ENCODE assay signal across 27 mouse cellular contexts in the genomic region with DNA sequence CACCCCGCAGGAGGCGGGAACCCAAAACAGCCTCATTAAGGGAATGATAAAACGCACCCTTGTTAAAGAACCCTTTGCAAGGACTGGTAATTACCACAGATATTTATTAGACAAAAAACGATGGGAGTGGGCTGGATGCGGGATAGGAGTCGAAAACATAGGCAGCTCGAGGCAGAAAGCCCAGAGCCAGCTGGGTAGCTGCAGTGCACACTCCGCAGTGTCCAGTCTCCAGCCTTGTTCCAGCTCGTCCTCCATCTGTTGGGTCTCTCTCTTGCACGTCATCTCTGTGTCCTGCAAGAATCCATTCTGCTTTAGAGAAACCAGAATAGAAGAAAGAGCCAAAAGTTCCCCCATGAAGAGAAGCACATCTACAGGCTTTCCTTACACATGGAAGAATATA.
A peak's percentile ranks its signal among the peaks of the same experiment; 100 is the strongest.
DNase-seq lines count a peak whose midpoint lies in the region; ATAC-seq and TF ChIP-seq lines count a peak whose summit lies in the region.
"Had no signal": no experiment of that assay in that cellular context is flagged by ENCODE, and none has a peak within 500 bp of the region (broad histone marks: within the 10 kb centered on the region; RNA-seq: fewer than 3 reads in every experiment).

No protein-coding gene starts in this region.

- H3K9me3 ChIP-seq in forebrain, embryonic 14.5 days (replicated peaks; ENCODE audit: control insufficient read depth, low read length), result no peaks in the 10 kb centered on the region
- H3K9me3 ChIP-seq in forebrain, embryonic 12.5 days, result no peaks in the 10 kb centered on the region
- no peaks in the 10 kb centered on the region for H3K9me3 ChIP-seq in lung, embryonic 14.5 days (ENCODE audit: low read depth, low read length)
- no peaks in the 10 kb centered on the region for H3K9me3 ChIP-seq in midbrain, embryonic 13.5 days
- H3K9me3 ChIP-seq in midbrain, postnatal 0 days (ENCODE audit: low read length), result no peaks in the 10 kb centered on the region
- H3K9me3 ChIP-seq: heart, embryonic 12.5 days; hindbrain, embryonic 15.5 days; kidney, embryonic 15.5 days; limb, embryonic 15.5 days; liver, embryonic 13.5 days; midbrain, embryonic 10.5 days; stomach, embryonic 15.5 days had no signal

- peak; percentile 47 to 64 for DNase-seq in cerebellum, postnatal 14 days
- no peak for DNase-seq in cerebellum, adult 9-10 months
- DNase-seq in forebrain, embryonic 14.5 days (ENCODE audit: low spot score), result peak; percentile 52
- DNase-seq in lung, embryonic 14.5 days, result peak; percentile 29
- DNase-seq in lung, postnatal 36 days, result no peak
- DNase-seq in midbrain, postnatal 0 days (ENCODE audit: low spot score), result no peak
- DNase-seq: adrenal gland, adult 8-10 months; cerebellum, postnatal 36 days; gastrocnemius, adult 2 months; gastrocnemius, postnatal 36 days; heart, adult 2 months; kidney, adult 18-20 months; kidney, postnatal 25 days; liver, embryonic 13.5 days; lung, adult 18-20 months; right cerebral cortex, postnatal 25 days; thymus, adult 18-20 months; thymus, postnatal 25 days had no signal

- no peak overlapping the region for H3K4me2 ChIP-seq in forebrain, embryonic 14.5 days (ENCODE audit: low read length)
- H3K4me2 ChIP-seq in forebrain, embryonic 12.5 days, result no peak overlapping the region
- no peak overlapping the region for H3K4me2 ChIP-seq in lung, embryonic 14.5 days
- no peak overlapping the region for H3K4me2 ChIP-seq in midbrain, embryonic 13.5 days (replicated peaks)
- no peak overlapping the region for H3K4me2 ChIP-seq in midbrain, postnatal 0 days (ENCODE audit: low read depth, low read length, poor library complexity, severe bottlenecking)
- H3K4me2 ChIP-seq: heart, embryonic 12.5 days; hindbrain, embryonic 15.5 days; kidney, embryonic 15.5 days; limb, embryonic 15.5 days; liver, embryonic 13.5 days; stomach, embryonic 15.5 days had no signal

- H3K27ac ChIP-seq in forebrain, embryonic 14.5 days (ENCODE audit: low read depth, low read length), result no peak overlapping the region
- no peak overlapping the region for H3K27ac ChIP-seq in forebrain, embryonic 12.5 days
- H3K27ac ChIP-seq in lung, embryonic 14.5 days (ENCODE audit: low read depth), result no peak overlapping the region
- H3K27ac ChIP-seq in midbrain, embryonic 13.5 days, result 0 out of 2 replicates have a peak overlapping the region, but pooled peaks have one; percentile 22
- no peak overlapping the region for H3K27ac ChIP-seq in midbrain, postnatal 0 days (ENCODE audit: low read depth, low read length)
- H3K27ac ChIP-seq: gastrocnemius, adult 2 months; heart, adult 2 months; hindbrain, embryonic 15.5 days; kidney, embryonic 15.5 days; limb, embryonic 15.5 days; liver, embryonic 13.5 days; stomach, embryonic 15.5 days had no signal

- H3K4me1 ChIP-seq in forebrain, embryonic 14.5 days (ENCODE audit: control insufficient read depth, insufficient read depth, low read length), result peaks cover 33% of the 10 kb centered on the region
- H3K4me1 ChIP-seq in forebrain, embryonic 12.5 days, result peaks cover 56% of the 10 kb centered on the region
- no peaks in the 10 kb centered on the region for H3K4me1 ChIP-seq in lung, embryonic 14.5 days (ENCODE audit: insufficient read depth)
- peaks cover 52% of the 10 kb centered on the region for H3K4me1 ChIP-seq in midbrain, embryonic 13.5 days (replicated peaks)
- peaks cover 16% of the 10 kb centered on the region for H3K4me1 ChIP-seq in midbrain, postnatal 0 days (ENCODE audit: insufficient read depth, low read length)
- H3K4me1 ChIP-seq: limb, embryonic 15.5 days; liver, embryonic 13.5 days; stomach, embryonic 15.5 days had no signal

- no peak overlapping the region for H3K9ac ChIP-seq in forebrain, embryonic 14.5 days (ENCODE audit: low read length)
- H3K9ac ChIP-seq in forebrain, embryonic 12.5 days, result no peak overlapping the region
- H3K9ac ChIP-seq in lung, embryonic 14.5 days, result no peak overlapping the region
- no peak overlapping the region for H3K9ac ChIP-seq in midbrain, embryonic 13.5 days (replicated peaks)
- H3K9ac ChIP-seq in midbrain, postnatal 0 days (replicated peaks; ENCODE audit: low read length, poor library complexity, severe bottlenecking), result no peak overlapping the region
- H3K9ac ChIP-seq: heart, embryonic 12.5 days; hindbrain, embryonic 15.5 days; kidney, embryonic 15.5 days; limb, embryonic 15.5 days; liver, embryonic 13.5 days; stomach, embryonic 15.5 days had no signal

- TF ChIP-seq CTCF in lung, embryonic 14.5 days (IDR thresholded peaks at IDR 0.05; ENCODE audit: low read depth), result no peak
- no peak for TF ChIP-seq CTCF in midbrain, postnatal 0 days (IDR thresholded peaks at IDR 0.05)

- 23% methylated on average over 10 of the region's 10 CpGs for WGBS in forebrain, embryonic 14.5 days
- WGBS in forebrain, embryonic 12.5 days, result 45% methylated on average over 10 of the region's 10 CpGs
- WGBS in lung, embryonic 14.5 days, result 84% methylated on average over 10 of the region's 10 CpGs
- 79% methylated on average over 10 of the region's 10 CpGs for WGBS in midbrain, embryonic 13.5 days
- WGBS in midbrain, postnatal 0 days, result 74% methylated on average over 10 of the region's 10 CpGs

- H3K4me3 ChIP-seq in forebrain, embryonic 14.5 days (ENCODE audit: low read depth, low read length), result no peak overlapping the region
- no peak overlapping the region for H3K4me3 ChIP-seq in forebrain, embryonic 12.5 days (replicated peaks)
- no peak overlapping the region for H3K4me3 ChIP-seq in lung, embryonic 14.5 days (ENCODE audit: low read depth, low read length)
- no peak overlapping the region for H3K4me3 ChIP-seq in midbrain, embryonic 13.5 days (replicated peaks)
- no peak overlapping the region for H3K4me3 ChIP-seq in midbrain, postnatal 0 days (ENCODE audit: low read depth, low read length)
- H3K4me3 ChIP-seq: gastrocnemius, adult 2 months; heart, adult 2 months; heart, embryonic 12.5 days; hindbrain, embryonic 15.5 days; kidney, embryonic 15.5 days; limb, embryonic 15.5 days; liver, embryonic 13.5 days; midbrain, embryonic 10.5 days; stomach, embryonic 15.5 days had no signal

- no peaks in the 10 kb centered on the region for H3K36me3 ChIP-seq in forebrain, embryonic 14.5 days (ENCODE audit: control insufficient read depth, insufficient read depth, low read length)
- H3K36me3 ChIP-seq in forebrain, embryonic 12.5 days (replicated peaks), result no peaks in the 10 kb centered on the region
- no peaks in the 10 kb centered on the region for H3K36me3 ChIP-seq in lung, embryonic 14.5 days (ENCODE audit: insufficient read depth)
- H3K36me3 ChIP-seq in midbrain, embryonic 13.5 days, result no peaks in the 10 kb centered on the region
- no peaks in the 10 kb centered on the region for H3K36me3 ChIP-seq in midbrain, postnatal 0 days (ENCODE audit: insufficient read depth, low read length)
- H3K36me3 ChIP-seq: G1E; heart, embryonic 12.5 days; hindbrain, embryonic 15.5 days; kidney, embryonic 15.5 days; limb, embryonic 15.5 days; liver, embryonic 13.5 days; midbrain, embryonic 10.5 days; stomach, embryonic 15.5 days had no signal

- no peak for ATAC-seq in forebrain, embryonic 14.5 days
- no peak for ATAC-seq in forebrain, embryonic 12.5 days (ENCODE audit: low FRiP score)
- no peak for ATAC-seq in lung, embryonic 14.5 days (ENCODE audit: insufficient read depth)
- ATAC-seq in midbrain, embryonic 13.5 days, result no peak
- no peak for ATAC-seq in midbrain, postnatal 0 days (ENCODE audit: low FRiP score)

- 0 out of 2 replicates have a peak, but pooled peaks cover 6% of the 10 kb centered on the region for H3K27me3 ChIP-seq in forebrain, embryonic 14.5 days (replicated peaks; ENCODE audit: control insufficient read depth, insufficient read depth, low read length)
- H3K27me3 ChIP-seq in forebrain, embryonic 12.5 days, result peaks cover 46% of the 10 kb centered on the region
- H3K27me3 ChIP-seq in lung, embryonic 14.5 days (ENCODE audit: insufficient read depth, low read length), result no peaks in the 10 kb centered on the region
- no peaks in the 10 kb centered on the region for H3K27me3 ChIP-seq in midbrain, embryonic 13.5 days
- H3K27me3 ChIP-seq in midbrain, postnatal 0 days (ENCODE audit: insufficient read depth, low read length), result no peaks in the 10 kb centered on the region
- H3K27me3 ChIP-seq: heart, embryonic 12.5 days; hindbrain, embryonic 15.5 days; kidney, embryonic 15.5 days; limb, embryonic 15.5 days; liver, embryonic 13.5 days; stomach, embryonic 15.5 days had no signal

Comparison
In these comparisons a context has a peak if more than half of its experiments do, and no peak if none do; other contexts are left out.
1. DNase-seq: peak in cerebellum, postnatal 14 days (2 of 2), forebrain, embryonic 14.5 days (single experiment) and lung, embryonic 14.5 days (single experiment); none in cerebellum, adult 9-10 months (single experiment), lung, postnatal 36 days (single experiment) and midbrain, postnatal 0 days (single experiment).